ENCODE assay signal across 9 mouse cellular contexts in the genomic region with DNA sequence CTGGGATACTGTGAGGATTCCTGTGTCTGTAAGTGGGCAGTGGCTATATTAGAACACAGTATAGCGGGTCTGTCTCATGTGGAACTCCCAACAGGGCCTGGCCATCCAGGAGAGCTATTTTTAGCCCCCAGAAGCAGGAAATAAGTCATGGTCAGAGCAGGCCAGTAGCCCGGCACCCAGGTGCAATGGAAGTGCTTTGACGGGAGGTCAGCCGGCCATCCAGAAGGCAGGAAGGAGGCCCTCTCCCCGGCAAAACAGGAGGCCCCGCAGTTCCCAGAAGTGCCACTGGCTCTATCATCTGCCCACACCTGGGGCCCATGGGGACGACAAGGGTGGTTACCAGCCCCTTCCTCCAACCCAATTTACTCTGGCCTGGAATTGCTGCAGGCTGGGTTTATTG. TPM values are rescaled to one million over a fixed set of nuclear protein-coding genes. Genes with fewer than 3 reads are reported as not detected.
DNase-seq lines count a peak whose midpoint lies in the region; ATAC-seq and TF ChIP-seq lines count a peak whose summit lies in the region.
"Had no signal": no experiment of that assay in that cellular context is flagged by ENCODE, and none has a peak within 500 bp of the region (broad histone marks: within the 10 kb centered on the region; RNA-seq: fewer than 3 reads in every experiment).

No protein-coding gene starts in this region.

- no peak overlapping the region for H3K4me2 ChIP-seq in stomach, postnatal 0 days (replicated peaks; ENCODE audit: low read depth)
- H3K4me2 ChIP-seq: midbrain, embryonic 11.5 days had no signal

- no peak for TF ChIP-seq CTCF in spleen, adult 2 months (IDR thresholded peaks at IDR 0.05; ENCODE audit: extremely low read depth, insufficient read depth, insufficient read length, insufficient replicate concordance)
- no peak for TF ChIP-seq CTCF in stomach, postnatal 0 days (IDR thresholded peaks at IDR 0.05; ENCODE audit: low read depth)

- H3K9me3 ChIP-seq in stomach, postnatal 0 days (ENCODE audit: control insufficient read depth, low read length) = no peaks in the 10 kb centered on the region

- peaks cover 9% of the 10 kb centered on the region; the same call in 1 of the 2 replicates for H3K4me1 ChIP-seq in spleen, adult 2 months (ENCODE audit: control insufficient read depth, insufficient read depth, insufficient read length)
- no peaks in the 10 kb centered on the region for H3K4me1 ChIP-seq in stomach, postnatal 0 days (replicated peaks; ENCODE audit: control insufficient read depth, insufficient read depth)

- TF ChIP-seq POLR2A in spleen, adult 2 months (IDR thresholded peaks at IDR 0.05; ENCODE audit: low read depth, low read length) = no peak

- no peaks in the 10 kb centered on the region for H3K36me3 ChIP-seq in spleen, adult 2 months (ENCODE audit: control insufficient read depth, insufficient read depth, low read length)
- no peaks in the 10 kb centered on the region for H3K36me3 ChIP-seq in stomach, postnatal 0 days (ENCODE audit: control insufficient read depth, insufficient read depth, low read length)

- 37% methylated on average over 7 of the region's 7 CpGs for WGBS in spleen, adult 2 months
- WGBS in stomach, postnatal 0 days = 58% methylated on average over 7 of the region's 7 CpGs

- TF ChIP-seq EP300 in stomach, postnatal 0 days (optimal IDR thresholded peaks at IDR 0.05) = no peak

- ATAC-seq in stomach, postnatal 0 days (ENCODE audit: low FRiP score, low TSS enrichment) = no peak
- ATAC-seq: forebrain, embryonic 16.5 days had no signal

- H3K27me3 ChIP-seq in spleen, adult 2 months (ENCODE audit: control insufficient read depth, insufficient read depth, low read length) = no peaks in the 10 kb centered on the region
- H3K27me3 ChIP-seq in stomach, postnatal 0 days (ENCODE audit: control insufficient read depth, insufficient read depth, low read length) = no peaks in the 10 kb centered on the region

- peak overlapping the region; percentile 44; the same call in 1 of the 2 replicates for H3K27ac ChIP-seq in spleen, adult 2 months (ENCODE audit: insufficient read depth, low read length)
- peak overlapping the region; percentile 67 for H3K27ac ChIP-seq in stomach, postnatal 0 days (replicated peaks)

- H3K9ac ChIP-seq in stomach, postnatal 0 days (ENCODE audit: low read length) = no peak overlapping the region

- H3K4me3 ChIP-seq in spleen, adult 2 months (ENCODE audit: extremely low read depth, insufficient read depth, insufficient read length) = no peak overlapping the region
- H3K4me3 ChIP-seq in stomach, postnatal 0 days (ENCODE audit: low read depth, low read length) = no peak overlapping the region

- no peak for DNase-seq in spleen, adult 2 months (ENCODE audit: low read depth in 1 of 2, low spot score in 2 of 2)
- no peak for DNase-seq in spleen, adult 18-20 months
- DNase-seq in gastrocnemius, postnatal 4 days (ENCODE audit: low spot score in 2 of 2) = peak; percentile 17 to 19
- DNase-seq in kidney, postnatal 36 days = peak; percentile 58 to 70
- DNase-seq in stomach, postnatal 0 days (ENCODE audit: low spot score) = no peak
- no peak for DNase-seq in spleen, postnatal 36 days (ENCODE audit: low spot score in 2 of 2)
- DNase-seq in right cerebral cortex, postnatal 25 days = no peak

RNA-seq across cellular contexts. Expression of a gene that starts 9.3 kb away (rescaled TPM):
- polyA plus RNA-seq in spleen, adult 2 months (2012; rRNA removed) = 66.1 and 87.2 TPM in 2 replicates
- 100 to 1,000 TPM; 125 to 133 TPM for total RNA-seq in gastrocnemius, postnatal 4 days (2021)
- polyA plus RNA-seq in stomach, postnatal 0 days (2015; fragmentation: Nextera tagmentation; extraction: Ambion mirVana) = 9.7 and 10.4 TPM in 2 replicates

RNA-seq across cellular contexts. Expression of a gene that starts 59.3 kb away (rescaled TPM):
- not detected in 2 replicates for polyA plus RNA-seq in spleen, adult 2 months (2012; rRNA removed)
- not detected for total RNA-seq in gastrocnemius, postnatal 4 days (2021)
- polyA plus RNA-seq in stomach, postnatal 0 days (2015; fragmentation: Nextera tagmentation; extraction: Ambion mirVana) = not detected in 2 replicates
- polyA plus RNA-seq: forebrain, embryonic 16.5 days; midbrain, embryonic 11.5 days had no signal

Comparison
In these comparisons a context has a peak if more than half of its experiments do, and no peak if none do; other contexts are left out.
1. DNase-seq: peak in gastrocnemius, postnatal 4 days (2 of 2) and kidney, postnatal 36 days (2 of 2); none in spleen, adult 2 months (0 of 2), spleen, adult 18-20 months (0 of 2), stomach, postnatal 0 days (single experiment), spleen, postnatal 36 days (0 of 2) and right cerebral cortex, postnatal 25 days (single experiment).